Mouse (Mus musculus) MN1 (cell line): ENCODE measurements around the gene Cenpl.

ENCODE experiments used
- DNase-seq: peaks from one replicate; pipeline ENCODE4 v3.0.0-alpha.2; 2016; ENCODE audit warnings: low spot score

Gene Cenpl

DNA sequence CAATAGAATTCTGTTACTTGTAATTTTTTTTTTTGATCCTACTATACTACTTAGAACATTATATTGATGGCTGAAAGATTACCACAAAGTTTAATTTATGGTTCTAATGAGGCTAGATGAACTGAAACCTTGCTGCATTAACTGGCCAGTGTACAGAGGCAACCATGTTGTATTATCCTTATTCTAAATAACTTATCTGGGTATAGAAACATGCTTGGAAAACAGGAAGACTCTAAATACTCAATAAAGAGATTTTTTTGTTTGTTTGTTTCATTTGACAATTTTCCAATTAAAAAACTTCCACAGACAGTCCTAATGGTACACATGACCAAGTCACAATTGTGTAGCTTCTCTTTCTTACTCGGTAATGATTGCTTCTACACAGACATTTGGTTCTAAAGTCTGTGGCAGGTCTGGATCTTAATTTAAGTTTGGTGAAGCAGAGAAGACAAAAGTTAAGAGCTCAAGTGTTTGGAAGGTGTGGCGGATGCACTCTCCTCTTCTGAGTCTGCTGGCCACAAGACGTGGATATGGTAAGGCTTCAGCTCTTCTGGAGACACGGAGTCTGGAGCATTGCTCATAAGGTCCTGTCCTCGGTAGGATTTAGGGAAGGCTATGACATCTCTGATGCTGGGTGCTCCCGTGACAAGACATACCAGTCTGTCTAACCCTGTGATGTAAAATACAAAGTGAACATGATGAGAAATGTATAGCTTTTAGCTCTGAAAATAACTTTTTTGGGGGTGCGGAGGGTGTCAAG is 29.1 kb upstream of the Cenpl start:
- no peak for DNase-seq

GRCm38 (mm10) chr1:161046972-161047371 is 23.5 kb upstream of the Cenpl start:
- no peak for DNase-seq

GRCm38 (mm10) chr1:161057164-161057563 is 13.3 kb upstream of the Cenpl start:
- DNase-seq: no peak

DNA sequence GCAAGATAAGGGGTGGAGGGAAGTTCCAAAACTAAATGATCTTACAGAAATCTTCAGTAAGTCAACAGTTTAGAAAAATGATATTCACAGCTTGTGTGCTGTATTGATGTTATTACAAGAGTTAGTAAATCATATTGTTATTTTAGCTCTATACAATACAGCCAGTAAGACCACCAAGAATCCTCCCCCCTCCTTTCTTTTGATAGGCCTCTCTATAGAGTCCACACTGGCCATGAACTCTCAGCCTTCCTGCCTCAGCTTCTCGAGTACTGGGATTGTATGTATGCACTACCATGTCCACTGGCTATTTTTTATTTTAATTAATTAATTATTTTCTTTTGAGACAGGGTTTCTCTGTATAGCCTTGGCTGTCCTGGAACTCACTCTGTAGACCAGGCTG is 7.2 kb upstream of the Cenpl start:
- no peak for DNase-seq

- no peak for DNase-seq
Observed at GRCm38 (mm10) chr1:161071272-161071620, 733 bp downstream of the Cenpl start.

DNA sequence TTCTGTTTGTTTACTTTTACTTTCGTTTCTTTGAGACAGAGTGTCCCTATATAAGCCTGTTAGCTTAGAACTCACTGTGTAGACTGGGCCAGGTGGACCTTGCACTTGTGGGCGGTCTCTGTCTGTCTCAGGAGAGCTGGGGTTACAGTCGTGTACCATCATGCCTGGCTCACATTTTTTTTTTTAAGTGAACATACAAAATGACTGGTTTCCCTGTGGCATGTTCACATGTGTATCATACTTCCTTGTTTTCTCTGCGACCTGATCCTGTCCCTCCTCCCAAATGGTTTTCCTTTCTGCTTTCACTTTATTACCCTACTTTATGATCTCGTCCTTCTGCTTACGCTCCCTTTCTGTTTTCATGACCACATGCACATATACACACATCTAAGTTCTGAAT is 5.7 kb downstream of the Cenpl start:
- DNase-seq: no peak

DNA sequence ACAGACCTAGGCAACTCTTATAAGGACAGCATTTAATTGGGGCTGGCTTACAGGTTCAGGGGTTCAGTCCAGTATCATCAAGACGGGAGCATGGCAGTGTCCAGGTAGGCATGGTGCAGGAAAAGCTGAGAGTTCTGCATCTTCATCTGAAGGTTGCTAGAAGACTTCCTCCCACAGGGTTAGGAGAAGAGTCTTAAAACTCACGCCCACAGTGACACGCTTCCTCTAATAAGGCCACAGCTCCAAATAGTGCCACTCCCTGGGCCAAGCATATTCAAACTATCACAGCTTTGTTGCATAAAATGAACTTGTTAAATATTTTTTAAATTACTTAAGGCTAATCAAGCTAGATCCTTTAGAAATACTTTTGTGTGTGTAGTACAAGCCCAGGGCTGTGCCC is 6.7 kb downstream of the Cenpl start:
- no peak for DNase-seq

DNA sequence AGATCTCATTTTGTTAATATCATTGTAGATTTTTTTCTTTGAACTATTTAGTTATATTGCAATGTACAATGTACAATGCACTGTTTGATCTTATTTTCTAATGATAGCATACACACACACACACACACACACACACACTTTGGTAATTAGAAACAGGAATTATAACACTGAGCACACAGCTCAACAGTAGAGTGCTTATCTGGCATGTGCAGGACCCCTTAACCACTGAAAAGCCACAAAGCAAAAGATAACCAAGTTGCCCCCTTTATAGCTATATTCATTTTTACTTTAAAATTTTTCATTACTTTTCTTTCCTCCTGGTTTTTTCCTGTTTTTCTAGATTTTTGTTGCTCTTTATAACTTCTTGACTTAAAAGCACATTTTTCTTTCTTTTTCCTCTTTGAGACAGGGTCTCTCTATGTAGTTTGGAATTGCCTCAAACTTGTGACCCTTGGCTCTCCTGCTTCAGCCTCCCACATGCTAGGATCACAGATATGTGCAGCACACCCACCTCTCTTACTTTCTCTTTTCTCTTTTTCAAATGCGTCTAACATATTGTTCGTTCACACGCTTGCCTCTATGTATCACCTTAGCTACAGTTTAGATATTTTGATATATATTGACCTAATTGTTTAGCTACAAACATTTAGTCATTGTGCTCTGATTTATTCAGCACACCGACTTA is 29.4 kb downstream of the Cenpl start:
- no peak for DNase-seq

- DNase-seq: no peak
Observed at GRCm38 (mm10) chr1:161103842-161104241, 33.3 kb downstream of the Cenpl start.

DNA sequence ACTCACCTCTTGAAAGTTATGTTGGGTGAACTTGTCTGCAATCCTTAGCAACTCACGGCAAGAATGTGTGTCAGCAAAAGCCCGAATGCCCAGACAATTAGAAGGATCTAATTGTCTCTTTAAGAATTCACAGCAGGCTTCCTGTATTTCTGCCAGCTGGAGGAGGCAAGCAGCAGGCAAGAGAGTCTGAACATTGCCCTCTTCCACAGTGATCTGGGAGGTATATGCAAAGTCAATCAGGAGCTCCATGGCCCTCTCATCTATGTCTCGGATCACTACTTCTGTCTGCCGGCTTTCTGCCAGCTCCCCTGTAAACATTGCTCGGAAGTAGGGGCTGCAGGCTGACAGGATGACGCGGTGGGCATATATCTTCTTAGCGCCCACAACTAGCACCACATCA is 38.7 kb downstream of the Cenpl start:
- no peak for DNase-seq

- DNase-seq: no peak
Observed at GRCm38 (mm10) chr1:161114591-161114990, 44.1 kb downstream of the Cenpl start.

- DNase-seq: no peak
Observed at GRCm38 (mm10) chr1:161122661-161123418, 52.3 kb downstream of the Cenpl start.

- no peak for DNase-seq
Observed at GRCm38 (mm10) chr1:161126461-161126860, 55.9 kb downstream of the Cenpl start.

- peak; percentile 98 for DNase-seq
Observed at GRCm38 (mm10) chr1:161130726-161131664, 60.5 kb downstream of the Cenpl start, which contains the start of gene Klhl20. TSS of gene Klhl20 (minus strand) at chr1:161131511.
